Mouse (Mus musculus) cerebellum, adult 9-10 months (tissue): Measurements from ENCODE around the gene Palm.

Source experiments
- DNase-seq: peaks from one replicate; pipeline ENCODE4 v3.0.0; 2022

Gene Palm

DNA sequence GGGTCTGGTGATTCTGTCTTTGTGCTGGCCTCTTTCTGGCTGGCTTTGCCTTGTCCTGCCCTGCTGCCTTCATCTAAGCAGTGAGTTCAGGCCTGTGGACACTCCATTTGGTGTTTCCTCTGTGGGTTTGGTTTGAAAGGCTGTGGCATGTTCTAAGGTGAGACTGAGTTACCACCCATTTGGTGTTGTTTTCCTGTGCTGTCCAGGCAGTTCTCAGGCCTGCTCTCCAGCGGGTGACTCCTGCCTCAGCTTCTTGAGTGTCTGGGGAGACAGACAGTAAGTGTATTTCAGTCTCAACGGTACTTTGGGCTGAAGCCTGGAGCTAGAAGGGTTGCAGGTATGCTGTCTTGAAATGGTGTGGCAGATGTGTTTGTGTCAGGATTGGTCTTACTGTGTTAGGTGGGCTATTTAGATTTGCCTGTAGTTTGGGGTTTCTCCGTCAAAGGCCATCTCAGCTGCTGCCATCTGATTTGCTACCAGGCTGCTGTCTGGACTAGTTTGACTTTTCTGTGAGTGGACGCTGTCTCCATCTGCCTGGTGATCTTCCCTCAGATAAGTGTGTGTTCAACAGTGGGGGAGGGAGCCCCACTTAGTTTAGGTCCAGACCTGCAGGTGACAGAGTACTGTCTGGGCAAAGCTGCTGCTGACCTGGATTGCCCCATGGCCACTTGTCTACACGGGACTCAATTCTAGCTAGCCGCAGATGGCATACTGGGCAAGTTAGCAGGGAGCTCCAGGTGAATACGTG lies 63.5 kb downstream of the Palm start:
- peak; percentile 39 for DNase-seq

DNA sequence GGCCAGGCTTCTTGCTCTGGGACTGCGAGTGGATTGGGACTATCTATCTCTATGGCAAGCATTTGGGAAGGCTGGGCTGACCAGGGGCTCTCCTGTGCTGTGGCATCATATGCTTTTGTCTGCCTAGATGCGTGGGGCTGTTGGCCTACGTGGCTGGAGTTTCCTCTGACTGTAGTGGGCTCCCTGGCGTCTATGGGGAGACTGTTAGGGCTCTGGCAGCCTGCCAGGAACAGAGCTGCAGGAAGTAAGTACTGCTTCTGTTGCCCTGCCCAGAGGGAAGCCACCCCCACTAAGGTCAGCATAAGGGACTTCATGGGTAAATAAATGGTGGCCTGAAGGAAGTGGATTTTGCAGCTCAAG lies 64.1 kb downstream of the Palm start:
- DNase-seq: peak; percentile 68

DNA sequence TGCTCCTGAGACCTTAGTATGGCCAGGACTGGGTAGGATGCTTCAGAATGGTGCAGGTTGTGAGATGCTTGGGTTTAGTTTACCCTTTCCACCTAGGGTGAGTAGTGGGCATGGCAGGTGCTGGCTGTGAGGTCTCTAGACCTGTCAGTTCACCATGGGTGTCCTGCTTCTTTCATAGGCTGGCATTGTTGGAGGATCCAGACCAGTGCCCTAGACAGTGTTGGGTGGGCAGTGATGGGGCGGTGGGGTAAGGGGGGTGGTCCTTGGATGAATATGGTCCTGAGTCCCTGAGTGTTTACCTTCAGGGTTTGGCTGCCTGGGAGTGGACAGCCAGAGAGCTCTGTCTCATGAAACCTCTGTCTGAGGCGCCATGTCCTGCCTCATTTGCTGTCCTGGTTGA lies 64.5 kb downstream of the Palm start:
- DNase-seq: peak; percentile 38

DNA sequence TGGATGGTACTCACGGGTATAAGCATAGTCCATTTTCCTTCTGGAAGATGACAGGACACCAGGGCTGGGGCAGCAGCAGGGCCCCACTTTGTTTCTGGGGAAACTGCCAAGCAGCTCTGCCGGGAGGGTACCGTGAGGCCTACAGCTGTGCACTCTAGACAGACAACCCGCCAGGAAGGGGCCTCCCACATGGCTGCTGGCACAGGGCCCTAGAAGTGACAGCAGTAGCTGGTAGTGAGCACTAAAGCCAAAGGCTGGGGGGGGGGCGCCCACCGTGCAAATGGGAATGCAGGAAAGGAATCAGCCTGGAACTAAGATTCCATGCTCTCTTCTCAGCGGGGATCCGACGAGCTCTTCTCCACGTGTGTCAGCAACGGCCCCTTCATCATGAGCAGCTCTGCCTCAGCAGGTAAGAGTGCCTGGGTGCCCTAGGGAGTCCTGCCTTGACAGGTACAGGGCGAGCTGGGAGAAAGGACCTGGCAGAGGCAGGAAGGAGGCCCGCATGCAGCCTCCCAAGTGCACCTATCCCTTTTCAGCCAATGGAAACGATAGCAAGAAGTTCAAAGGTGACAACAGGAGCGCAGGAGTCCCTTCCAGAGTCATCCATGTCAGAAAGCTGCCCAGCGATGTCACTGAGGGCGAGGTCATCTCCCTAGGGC lies 65.2 kb downstream of the Palm start:
- peak; percentile 75 for DNase-seq

DNA sequence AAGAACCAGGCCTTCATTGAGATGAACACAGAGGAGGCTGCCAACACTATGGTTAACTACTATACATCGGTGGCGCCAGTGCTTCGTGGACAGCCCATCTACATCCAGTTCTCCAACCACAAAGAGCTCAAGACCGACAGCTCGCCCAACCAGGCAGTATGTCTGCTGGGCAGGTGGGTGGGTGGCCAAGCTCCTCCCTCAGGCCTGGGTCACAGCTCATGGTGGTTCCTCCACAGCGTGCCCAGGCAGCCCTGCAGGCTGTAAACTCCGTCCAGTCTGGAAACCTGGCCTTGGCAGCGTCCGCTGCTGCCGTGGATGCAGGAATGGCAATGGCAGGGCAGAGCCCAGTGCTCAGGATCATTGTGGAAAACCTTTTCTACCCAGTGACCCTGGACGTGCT lies 65.7 kb downstream of the Palm start:
- no peak for DNase-seq

DNA sequence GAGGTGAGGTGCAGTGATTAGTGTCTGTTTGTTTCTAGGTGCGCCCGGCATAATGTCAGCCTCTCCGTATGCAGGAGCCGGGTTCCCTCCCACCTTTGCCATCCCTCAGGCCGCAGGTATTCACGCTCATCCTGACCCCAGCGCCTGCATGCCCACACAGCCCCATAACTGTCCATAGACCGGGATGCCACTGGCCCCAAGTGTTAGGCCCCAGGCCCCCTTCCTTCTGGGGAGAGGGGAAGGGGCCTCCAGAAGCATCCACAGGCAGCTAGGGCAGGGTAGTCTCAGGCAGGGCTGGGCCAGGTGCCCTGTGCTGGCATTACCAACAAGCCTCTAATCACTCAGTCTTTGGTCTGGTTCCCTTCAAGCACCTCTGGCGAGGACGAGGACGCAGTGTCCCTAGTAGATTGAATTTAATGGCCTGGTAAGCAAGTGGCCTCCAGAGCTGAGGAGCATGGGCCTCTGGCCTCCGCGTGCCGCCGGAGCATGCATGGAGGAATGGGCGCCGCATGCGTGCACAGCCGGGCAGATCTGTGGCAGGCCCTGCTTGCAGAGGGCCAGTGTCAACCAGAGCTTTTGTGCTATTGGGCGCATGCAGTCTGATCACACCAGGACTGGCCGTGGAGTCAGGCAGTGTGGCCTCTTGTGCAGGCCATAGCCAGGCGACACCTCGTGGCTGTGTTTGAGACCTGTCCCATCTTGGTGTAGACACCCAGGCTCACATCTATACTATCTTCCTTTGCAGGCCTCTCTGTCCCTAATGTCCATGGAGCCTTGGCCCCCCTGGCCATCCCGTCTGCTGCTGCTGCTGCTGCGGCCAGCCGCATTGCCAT lies 66.9 kb downstream of the Palm start:
- DNase-seq: no peak

DNA sequence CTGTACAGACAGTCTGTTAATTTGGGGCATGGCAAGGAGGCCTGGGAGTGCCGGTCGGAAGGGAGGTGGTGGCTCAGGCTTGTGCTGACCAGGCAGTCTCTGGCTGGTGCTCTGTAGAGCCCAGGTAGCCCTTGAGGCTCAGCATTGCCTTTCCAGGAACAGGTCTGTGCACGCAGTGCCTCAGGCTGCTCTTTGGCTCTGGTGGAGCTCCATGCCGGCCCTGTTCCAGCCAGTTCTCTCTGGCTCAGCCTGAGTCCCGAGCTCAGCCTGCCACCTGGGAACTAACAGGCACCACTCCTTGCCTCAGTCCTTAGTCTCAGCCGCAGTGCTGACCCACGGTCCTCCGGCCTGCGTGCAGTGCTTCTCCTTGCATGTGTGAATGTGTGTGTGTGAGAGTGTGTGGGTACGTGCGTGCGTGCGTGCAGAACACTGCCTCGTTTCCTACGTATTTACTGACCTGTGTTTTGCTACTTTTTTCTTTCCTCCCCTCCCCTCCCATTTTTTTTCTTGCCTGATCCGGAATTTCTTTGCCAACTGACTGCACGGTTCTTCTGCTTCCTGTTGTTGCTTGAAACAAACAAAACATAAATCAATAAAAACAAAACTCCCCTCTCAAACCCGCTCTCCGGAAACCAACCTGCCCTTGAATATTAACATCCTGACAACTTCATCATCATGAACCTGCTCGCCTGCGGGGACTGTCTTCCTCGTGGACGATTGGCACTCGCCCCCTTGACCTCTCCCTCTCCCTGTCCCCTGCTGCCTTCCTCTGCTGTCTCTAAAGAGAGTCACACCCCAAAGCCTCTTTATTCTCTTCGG lies 68.1 kb downstream of the Palm start:
- DNase-seq: peak; percentile 78

DNA sequence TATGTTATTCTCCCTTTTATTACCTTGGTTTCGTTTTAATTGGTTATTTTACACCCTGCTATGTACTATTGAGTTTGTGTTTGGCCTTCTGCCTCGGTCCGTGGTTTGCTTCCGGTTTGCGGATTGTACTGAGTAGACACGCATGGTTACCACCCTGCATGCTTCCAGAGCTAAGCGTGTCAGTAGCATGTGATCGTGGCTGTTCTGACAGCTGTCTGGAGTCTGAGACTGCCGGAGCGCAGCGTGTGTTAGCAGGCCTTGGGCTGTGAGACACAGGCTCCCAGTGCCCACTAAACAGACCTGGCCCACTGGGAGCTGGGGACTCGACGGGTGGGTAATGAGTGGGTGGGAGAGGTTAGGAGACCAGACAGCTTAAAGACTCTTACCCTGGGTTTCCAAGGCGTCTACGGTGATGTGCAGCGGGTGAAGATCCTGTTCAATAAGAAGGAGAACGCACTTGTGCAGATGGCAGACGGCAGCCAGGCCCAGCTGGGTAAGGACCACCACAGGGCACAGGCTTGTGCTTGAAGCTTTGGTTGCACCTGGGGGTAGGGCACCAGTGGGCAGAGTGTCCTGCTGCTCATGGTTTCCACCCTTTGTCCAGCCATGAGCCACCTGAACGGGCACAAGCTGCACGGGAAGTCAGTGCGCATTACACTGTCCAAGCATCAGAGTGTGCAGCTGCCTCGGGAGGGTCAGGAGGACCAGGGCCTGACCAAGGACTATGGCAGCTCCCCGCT lies 68.8 kb downstream of the Palm start:
- no peak for DNase-seq

DNA sequence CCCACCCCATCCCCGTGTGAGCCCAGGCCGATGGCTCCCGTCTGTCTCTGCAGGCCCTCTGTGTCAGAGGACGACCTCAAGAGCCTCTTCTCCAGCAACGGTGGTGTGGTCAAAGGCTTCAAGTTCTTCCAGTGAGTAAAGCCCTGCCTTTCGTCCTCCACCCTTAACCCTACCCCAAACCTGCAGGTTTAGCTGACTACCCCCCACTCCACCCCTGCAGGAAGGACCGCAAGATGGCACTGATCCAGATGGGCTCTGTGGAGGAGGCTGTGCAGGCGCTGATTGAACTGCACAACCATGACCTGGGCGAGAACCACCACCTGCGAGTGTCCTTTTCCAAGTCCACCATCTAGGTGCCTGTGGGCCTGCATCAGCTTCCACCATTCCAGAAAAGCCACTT lies 69.6 kb downstream of the Palm start:
- no peak for DNase-seq

DNA sequence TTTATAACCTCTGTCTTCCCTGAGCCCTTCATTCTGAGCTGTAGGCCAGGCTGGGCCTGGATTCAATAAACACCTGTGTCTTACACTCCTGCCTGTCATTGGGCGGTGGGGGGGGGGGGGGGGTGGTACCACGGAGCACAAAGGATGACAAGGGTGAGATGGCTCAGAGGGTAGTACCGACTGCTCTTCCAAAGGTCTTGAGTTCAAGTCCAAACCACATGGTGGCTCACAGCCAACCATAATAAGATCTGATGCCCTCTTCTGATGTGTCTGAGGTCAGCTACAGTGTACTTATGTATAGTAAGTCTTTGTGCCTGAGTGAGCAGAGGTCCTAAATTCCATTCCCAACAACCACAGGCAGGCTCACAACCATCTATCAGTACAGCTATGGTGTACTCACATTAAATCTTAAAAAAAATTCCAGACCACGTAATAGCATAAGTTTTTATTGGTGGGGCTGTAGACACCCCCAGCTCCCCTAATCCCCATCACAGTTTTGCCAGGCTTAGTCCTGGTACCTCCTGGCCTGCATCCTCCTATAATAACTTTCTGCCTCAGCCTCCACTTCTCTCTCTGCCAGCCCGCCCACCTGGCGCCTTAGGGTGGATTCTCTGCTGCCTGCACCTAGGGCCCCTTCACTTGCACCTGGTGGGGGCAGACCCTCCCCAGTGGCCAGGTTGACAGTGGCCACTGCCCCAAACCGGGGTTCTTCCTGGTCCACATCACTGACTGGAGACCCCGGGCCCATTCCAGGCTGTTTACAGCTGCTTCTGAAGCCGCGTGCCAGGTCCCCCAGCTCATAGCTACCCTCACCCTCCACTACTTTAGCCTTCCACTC lies 71.2 kb downstream of the Palm start:
- DNase-seq: no peak

DNA sequence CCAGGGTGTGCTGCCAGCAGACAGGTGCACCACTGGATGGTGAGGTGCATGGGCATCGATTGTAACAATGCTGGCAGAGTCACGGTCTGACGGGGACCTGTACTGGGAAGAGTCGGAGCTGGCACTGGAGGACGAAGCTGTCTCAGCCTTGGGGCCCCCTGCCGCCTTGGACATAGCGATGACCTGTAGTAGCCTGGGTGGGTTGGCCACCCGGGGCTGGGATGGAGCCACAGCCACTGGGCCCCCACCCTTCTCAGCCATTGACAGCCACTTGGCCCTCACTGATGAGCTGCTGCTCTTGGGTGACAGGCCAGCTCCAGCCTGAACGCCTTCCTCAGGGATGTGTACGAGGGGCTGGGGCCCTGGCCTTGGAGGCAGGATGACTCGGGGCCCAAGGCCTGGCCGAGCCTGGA lies 71.8 kb downstream of the Palm start:
- DNase-seq: peak; percentile 38

DNA sequence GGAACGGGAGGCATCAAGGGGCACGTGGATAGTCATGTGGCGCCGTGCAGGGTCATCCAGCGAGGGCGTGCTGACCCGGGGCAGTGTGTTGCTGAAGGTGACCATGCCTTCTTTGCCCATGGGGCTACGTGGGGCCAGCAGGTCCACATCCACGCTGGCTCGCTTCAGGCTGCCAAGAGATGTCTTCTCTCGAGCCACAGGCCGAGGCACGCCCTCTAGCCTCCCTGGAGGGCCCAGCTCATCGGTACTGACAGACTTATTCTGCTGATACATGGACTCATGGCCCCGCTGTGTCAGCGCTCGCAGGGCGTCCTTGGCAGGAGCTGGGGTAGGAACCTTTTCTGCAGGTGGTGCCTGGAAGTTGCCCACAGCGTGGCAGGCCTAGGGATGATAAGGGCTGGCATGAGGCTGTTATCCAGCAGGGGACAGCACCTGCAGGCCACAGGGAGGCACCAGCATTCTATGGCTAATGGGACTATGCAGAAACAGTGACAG lies 72.5 kb downstream of the Palm start:
- peak; percentile 58 for DNase-seq

DNA sequence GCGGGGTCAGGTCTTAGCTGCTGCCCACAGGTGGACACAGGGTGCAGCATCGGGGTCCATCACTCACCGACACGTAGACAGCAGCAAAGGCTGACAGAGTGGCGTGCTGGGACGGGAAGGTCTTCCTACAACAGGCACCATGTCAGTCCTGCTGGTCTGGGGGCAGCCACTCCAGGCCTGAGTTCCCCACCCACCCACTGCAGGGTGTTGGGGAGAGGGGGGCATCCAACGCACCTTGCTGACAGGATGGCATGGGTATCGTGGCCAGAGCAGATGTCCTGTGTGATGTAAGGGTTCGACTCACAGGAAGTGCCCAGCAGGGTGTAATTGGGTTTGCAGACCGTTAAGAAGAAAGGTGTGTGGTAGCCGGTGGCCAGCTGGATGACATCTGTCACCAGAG lies 73.2 kb downstream of the Palm start:
- DNase-seq: peak; percentile 44
